ENCODE assay signal across 8 mouse cellular contexts in the genomic region with DNA sequence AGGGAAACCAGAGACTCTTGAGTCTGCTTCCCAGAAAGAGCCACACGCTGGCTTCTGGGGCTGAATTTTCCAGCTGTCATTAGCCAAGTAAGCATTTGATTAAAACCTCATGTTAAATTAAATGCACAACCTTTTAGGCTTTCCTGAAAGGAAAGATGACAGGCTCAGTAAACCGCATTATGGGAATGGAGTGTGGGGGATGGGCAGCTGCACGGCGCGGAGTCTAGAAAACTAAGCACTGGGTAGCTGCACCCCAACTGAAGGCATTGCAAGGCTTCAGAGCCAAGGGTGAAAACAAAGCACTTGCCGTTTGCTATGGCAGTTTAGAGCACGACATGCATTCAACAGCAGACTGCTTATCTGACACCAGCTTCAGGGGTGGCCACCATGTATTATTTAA. TPM values are rescaled to one million over a fixed set of nuclear protein-coding genes. Genes with fewer than 3 reads are reported as not detected.
DNase-seq lines count a peak whose midpoint lies in the region; ATAC-seq and TF ChIP-seq lines count a peak whose summit lies in the region.

No protein-coding gene starts in this region.

- TF ChIP-seq CTCF in heart, adult 2 months (IDR thresholded peaks at IDR 0.05): no peak
- no peak for TF ChIP-seq CTCF in brain, embryonic 14.5 days (IDR thresholded peaks at IDR 0.05; ENCODE audit: borderline replicate concordance, extremely low read depth, insufficient read depth, insufficient read length)
- no peak for TF ChIP-seq CTCF in liver, postnatal 0 days (IDR thresholded peaks at IDR 0.05; ENCODE audit: low read depth)

- peak overlapping the region; percentile 14; the same call in 1 of the 2 replicates for H3K9ac ChIP-seq in heart, adult 2 months (ENCODE audit: low read depth, low read length)
- peak overlapping the region; percentile 93 for H3K9ac ChIP-seq in heart, embryonic 15.5 days
- no peak overlapping the region for H3K9ac ChIP-seq in liver, postnatal 0 days (replicated peaks)

- H3K79me2 ChIP-seq in heart, adult 2 months (replicated peaks; ENCODE audit: control insufficient read depth, insufficient read depth, low read length): peaks cover 3% of the 10 kb centered on the region; the same call in 1 of the 2 replicates

- H3K4me3 ChIP-seq in heart, adult 2 months: peak overlapping the region; percentile 71
- peak overlapping the region; percentile 81 for H3K4me3 ChIP-seq in heart, embryonic 15.5 days
- H3K4me3 ChIP-seq in liver, postnatal 0 days (ENCODE audit: low read depth, low read length): peak overlapping the region; percentile 67

- TF ChIP-seq EP300 in heart, adult 2 months (IDR thresholded peaks at IDR 0.05; ENCODE audit: insufficient read depth, low read depth, low read length): no peak
- TF ChIP-seq EP300 in liver, postnatal 0 days (IDR thresholded peaks at IDR 0.05; ENCODE audit: low read depth): no peak

- peak overlapping the region; percentile 93 for H3K4me2 ChIP-seq in heart, embryonic 15.5 days
- peak overlapping the region; percentile 85 for H3K4me2 ChIP-seq in liver, postnatal 0 days (ENCODE audit: low read depth, low read length)

- no peaks in the 10 kb centered on the region for H3K36me3 ChIP-seq in heart, adult 2 months (ENCODE audit: control insufficient read depth, insufficient read depth, low read length)
- H3K36me3 ChIP-seq in heart, embryonic 15.5 days: no peaks in the 10 kb centered on the region
- H3K36me3 ChIP-seq in liver, postnatal 0 days (replicated peaks; ENCODE audit: insufficient read depth, low read length): no peaks in the 10 kb centered on the region

- peak overlapping the region; percentile 83; the same call in 1 of the 2 replicates for H3K27ac ChIP-seq in heart, adult 2 months
- no peak overlapping the region for H3K27ac ChIP-seq in heart, embryonic 15.5 days
- H3K27ac ChIP-seq in liver, postnatal 0 days (ENCODE audit: low read depth): no peak overlapping the region

- no peaks in the 10 kb centered on the region for H3K9me3 ChIP-seq in heart, embryonic 15.5 days (replicated peaks)
- no peaks in the 10 kb centered on the region for H3K9me3 ChIP-seq in liver, postnatal 0 days (ENCODE audit: low read length)

- TF ChIP-seq POLR2A in heart, adult 2 months (IDR thresholded peaks at IDR 0.05; ENCODE audit: insufficient read depth, low read depth, low read length): no peak
- no peak for TF ChIP-seq POLR2A in brain, embryonic 14.5 days (IDR thresholded peaks at IDR 0.05; ENCODE audit: borderline replicate concordance, extremely low read depth, insufficient read depth, insufficient read length, poor library complexity, severe bottlenecking)

- DNase-seq in heart, adult 2 months: no peak
- DNase-seq in heart, adult 18-20 months: no peak
- peak; percentile 53 for DNase-seq in brain, embryonic 14.5 days (ENCODE audit: low read depth)
- DNase-seq in liver, postnatal 0 days: peak; percentile 18
- peak; percentile 44 to 53 for DNase-seq in thymus, postnatal 36 days
- DNase-seq in left cerebral cortex, adult 18-20 months (ENCODE audit: low spot score in 2 of 2): no peak
- no peak for DNase-seq in ovary, postnatal 14 days (ENCODE audit: low spot score)

- peaks cover 6% of the 10 kb centered on the region for H3K4me1 ChIP-seq in heart, adult 2 months (ENCODE audit: control insufficient read depth, insufficient read depth, low read length)
- peaks cover 28% of the 10 kb centered on the region for H3K4me1 ChIP-seq in heart, embryonic 15.5 days (replicated peaks)
- peaks cover 35% of the 10 kb centered on the region for H3K4me1 ChIP-seq in liver, postnatal 0 days (ENCODE audit: insufficient read depth)

- intact Hi-C loops in heart, adult 2 months (cut with DNase I): loop anchor here (5.0 to 10.0 kb wide), 6 partner anchors 34 to 437 kb away; partner anchors contain the start of gene Caprin1

- WGBS in heart, adult 2 months: 39% methylated on average over 7 of the region's 7 CpGs
- WGBS in heart, embryonic 15.5 days: 19% methylated on average over 7 of the region's 7 CpGs
- WGBS in liver, postnatal 0 days (ENCODE audit: insufficient replicate concordance): 46% methylated on average over 7 of the region's 7 CpGs

- no peaks in the 10 kb centered on the region for H3K27me3 ChIP-seq in heart, adult 2 months (ENCODE audit: control insufficient read depth, insufficient read depth, low read length)
- H3K27me3 ChIP-seq in heart, embryonic 15.5 days: peaks cover 3% of the 10 kb centered on the region; the same call in 1 of the 2 replicates
- peaks cover 23% of the 10 kb centered on the region for H3K27me3 ChIP-seq in liver, postnatal 0 days (ENCODE audit: insufficient read depth, low read length)

- ATAC-seq in heart, embryonic 15.5 days (replicated peaks; ENCODE audit: insufficient number of reproducible peaks, insufficient read depth, low FRiP score, low read depth): no peak
- ATAC-seq in liver, postnatal 0 days: no peak

RNA-seq across cellular contexts. Expression of gene Abtb2, which starts 2.1 kb away (rescaled TPM):
- total RNA-seq in heart, adult 2 months (2021): 10 to 100 TPM; 24.7 to 28.7 TPM
- polyA plus RNA-seq in heart, adult 2 months (2012; rRNA removed): 23.0 and 27.1 TPM in 2 replicates
- 10 to 100 TPM; 22.1 to 26.7 TPM for total RNA-seq in heart, adult 18-20 months (2021)
- 14.3 and 16.7 TPM in 2 replicates for polyA plus RNA-seq in brain, embryonic 14.5 days (2012; rRNA removed)
- polyA plus RNA-seq in heart, embryonic 15.5 days (2015; fragmentation: Nextera tagmentation; extraction: Ambion mirVana): 20.2 and 21.4 TPM in 2 replicates
- polyA plus RNA-seq in liver, postnatal 0 days (2015; fragmentation: Nextera tagmentation; extraction: Ambion mirVana): 1.8 and 2.1 TPM in 2 replicates
- 1 to 10 TPM; 7.7 to 8.3 TPM for total RNA-seq in left cerebral cortex, adult 18-20 months (2021)

Comparison
In these comparisons a context has a peak if more than half of its experiments do, and no peak if none do; other contexts are left out.
1. DNase-seq: peak in brain, embryonic 14.5 days (single experiment), liver, postnatal 0 days (single experiment) and thymus, postnatal 36 days (2 of 2); none in heart, adult 2 months (0 of 2), heart, adult 18-20 months (0 of 2), left cerebral cortex, adult 18-20 months (0 of 2) and ovary, postnatal 14 days (single experiment).
2. Peak in every context shown above with its lines, with median percentiles within 50 percentile points of each other: H3K4me3 ChIP-seq.